Mouse (Mus musculus): ENCODE results near the gene Defb20. TPM values are rescaled to one million over a fixed set of nuclear protein-coding genes. Genes with fewer than 3 reads are reported as not detected.

Gene Defb20
- polyA plus RNA-seq (2014; fragmentation: Illumina TruSeq; extraction: RNeasy Lipid Tissue Mini Kit (QIAGEN cat#74804); ENCODE audit: insufficient read depth, low read depth, low replicate concordance): not detected

GRCm38 (mm10) chr2:152476763-152477162 is at the start of gene Defb20:
Gene Defb20 (plus strand): TSS chr2:152477063.

DNA sequence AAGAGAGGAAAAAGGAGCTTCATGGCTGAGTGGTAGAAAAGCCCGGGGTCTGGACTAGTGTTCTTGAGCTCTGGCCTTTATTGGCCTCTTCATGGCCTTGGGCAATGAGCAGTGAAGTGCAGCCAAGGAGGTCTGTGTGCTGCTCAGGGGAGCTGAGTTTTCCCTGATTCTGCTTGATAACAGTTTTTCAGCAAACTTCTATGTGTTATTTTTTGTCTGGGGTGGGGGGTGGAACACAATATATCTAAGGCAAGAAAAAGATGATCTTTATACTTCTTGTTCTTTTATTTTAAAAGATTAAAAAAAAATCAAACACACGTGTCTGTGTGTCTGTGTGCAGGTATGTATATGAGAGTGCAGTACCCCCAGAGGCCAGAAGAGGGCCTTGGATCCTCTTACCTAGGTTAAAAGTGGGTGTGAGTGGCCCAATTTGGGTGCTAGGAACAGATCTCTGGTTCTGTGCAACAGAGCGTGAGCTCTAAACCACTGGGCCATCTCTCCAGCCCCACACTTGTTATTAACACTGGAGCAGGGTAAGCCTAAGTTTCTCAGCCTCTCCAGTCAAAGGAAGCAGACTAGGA is 12.2 kb upstream of the Defb20 start, which contains the start of gene Defb23:
Defb23 (minus strand) TSS at position 51 of the 581 bp plus-strand sequence.

DNA sequence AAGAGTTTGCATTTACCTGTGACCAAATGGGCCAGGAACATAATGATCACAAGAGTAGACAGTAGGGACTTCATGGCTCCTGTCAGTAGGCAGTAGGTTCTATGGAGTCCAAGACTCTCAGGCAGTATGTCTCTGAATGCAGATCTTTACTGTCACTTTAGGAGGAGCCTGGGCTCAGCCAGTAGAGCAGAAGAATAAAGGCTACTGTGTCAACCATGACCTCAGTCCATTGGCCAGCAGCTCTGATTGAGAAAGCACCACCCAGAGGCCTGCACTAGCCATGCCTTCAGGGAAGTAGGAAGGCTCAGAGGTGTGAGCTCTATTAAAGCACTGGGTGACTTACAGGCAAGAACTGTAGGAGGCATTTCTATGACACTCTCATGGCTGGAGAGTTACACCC is 13.2 kb downstream of the Defb20 start, which contains the start of gene Defb22:
Defb22 (minus strand) TSS at position 101 of the 400 bp plus-strand sequence.

GRCm38 (mm10) chr2:152511592-152511991 is 34.7 kb downstream of the Defb20 start, which contains the start of gene Defb26:
Gene Defb26 (minus strand): TSS chr2:152511692.

DNA sequence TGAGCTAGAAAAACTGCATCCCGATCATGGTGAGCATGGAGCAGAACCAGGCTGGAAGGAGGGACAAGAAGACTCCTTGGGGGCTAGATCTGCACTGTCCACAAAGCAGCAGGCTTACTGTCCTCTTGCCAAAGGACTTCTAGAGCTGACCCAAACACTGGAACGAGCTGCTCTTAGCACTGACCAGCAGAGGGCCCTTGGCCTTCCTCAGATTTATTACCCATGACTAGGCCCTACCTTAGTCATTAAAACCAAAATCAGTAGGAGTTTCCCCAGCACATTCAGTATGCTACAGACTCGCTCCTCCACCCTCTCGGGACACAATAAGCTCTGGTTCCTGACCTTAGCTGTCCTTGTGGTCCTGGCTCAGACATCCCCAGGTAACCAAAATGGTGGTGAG is 41.1 kb downstream of the Defb20 start, which contains the start of gene Defb28:
Defb28 (plus strand) TSS at position 275 of the 400 bp plus-strand sequence.

Other genes starting within 250 kb of the Defb20 start
- 38.9 TPM for gene Tbc1d20, start 183.2 kb upstream of the Defb20 start, polyA plus RNA-seq (2014; fragmentation: Illumina TruSeq; extraction: RNeasy Lipid Tissue Mini Kit (QIAGEN cat#74804); ENCODE audit: insufficient read depth, low read depth, low replicate concordance)
- 61.4 TPM for gene Rbck1, start 144.4 kb upstream of the Defb20 start, polyA plus RNA-seq (2014; fragmentation: Illumina TruSeq; extraction: RNeasy Lipid Tissue Mini Kit (QIAGEN cat#74804); ENCODE audit: insufficient read depth, low read depth, low replicate concordance)
- gene Trib3, start 133.0 kb upstream of the Defb20 start, polyA plus RNA-seq (2014; fragmentation: Illumina TruSeq; extraction: RNeasy Lipid Tissue Mini Kit (QIAGEN cat#74804); ENCODE audit: insufficient read depth, low read depth, low replicate concordance): 4.1 TPM
- not detected for gene Nrsn2, start 100.4 kb upstream of the Defb20 start, polyA plus RNA-seq (2014; fragmentation: Illumina TruSeq; extraction: RNeasy Lipid Tissue Mini Kit (QIAGEN cat#74804); ENCODE audit: insufficient read depth, low read depth, low replicate concordance)
- 1.6 TPM for gene Sox12, start 79.0 kb upstream of the Defb20 start, polyA plus RNA-seq (2014; fragmentation: Illumina TruSeq; extraction: RNeasy Lipid Tissue Mini Kit (QIAGEN cat#74804); ENCODE audit: insufficient read depth, low read depth, low replicate concordance)
- gene Zcchc3, start 62.0 kb upstream of the Defb20 start, polyA plus RNA-seq (2014; fragmentation: Illumina TruSeq; extraction: RNeasy Lipid Tissue Mini Kit (QIAGEN cat#74804); ENCODE audit: insufficient read depth, low read depth, low replicate concordance): 3.9 TPM
- gene 6820408C15Rik, start 61.5 kb upstream of the Defb20 start, polyA plus RNA-seq (2014; fragmentation: Illumina TruSeq; extraction: RNeasy Lipid Tissue Mini Kit (QIAGEN cat#74804); ENCODE audit: insufficient read depth, low read depth, low replicate concordance): 11.0 TPM
- gene Defb23, start 12.4 kb upstream of the Defb20 start, polyA plus RNA-seq (2014; fragmentation: Illumina TruSeq; extraction: RNeasy Lipid Tissue Mini Kit (QIAGEN cat#74804); ENCODE audit: insufficient read depth, low read depth, low replicate concordance): not detected
- gene Defb22, start 13.1 kb downstream of the Defb20 start, polyA plus RNA-seq (2014; fragmentation: Illumina TruSeq; extraction: RNeasy Lipid Tissue Mini Kit (QIAGEN cat#74804); ENCODE audit: insufficient read depth, low read depth, low replicate concordance): not detected
- not detected for gene Defb26, start 34.6 kb downstream of the Defb20 start, polyA plus RNA-seq (2014; fragmentation: Illumina TruSeq; extraction: RNeasy Lipid Tissue Mini Kit (QIAGEN cat#74804); ENCODE audit: insufficient read depth, low read depth, low replicate concordance)
- gene Defb28, start 41.2 kb downstream of the Defb20 start, polyA plus RNA-seq (2014; fragmentation: Illumina TruSeq; extraction: RNeasy Lipid Tissue Mini Kit (QIAGEN cat#74804); ENCODE audit: insufficient read depth, low read depth, low replicate concordance): not detected
- gene Defb29, start 63.0 kb downstream of the Defb20 start, polyA plus RNA-seq (2014; fragmentation: Illumina TruSeq; extraction: RNeasy Lipid Tissue Mini Kit (QIAGEN cat#74804); ENCODE audit: insufficient read depth, low read depth, low replicate concordance): not detected
- gene Gm17416, start 92.3 kb downstream of the Defb20 start, polyA plus RNA-seq (2014; fragmentation: Illumina TruSeq; extraction: RNeasy Lipid Tissue Mini Kit (QIAGEN cat#74804); ENCODE audit: insufficient read depth, low read depth, low replicate concordance): not detected
- not detected for gene Defb21, start 95.7 kb downstream of the Defb20 start, polyA plus RNA-seq (2014; fragmentation: Illumina TruSeq; extraction: RNeasy Lipid Tissue Mini Kit (QIAGEN cat#74804); ENCODE audit: insufficient read depth, low read depth, low replicate concordance)
- gene Defb19, start 103.2 kb downstream of the Defb20 start, polyA plus RNA-seq (2014; fragmentation: Illumina TruSeq; extraction: RNeasy Lipid Tissue Mini Kit (QIAGEN cat#74804); ENCODE audit: insufficient read depth, low read depth, low replicate concordance): not detected
- not detected for gene Defb45, start 122.3 kb downstream of the Defb20 start, polyA plus RNA-seq (2014; fragmentation: Illumina TruSeq; extraction: RNeasy Lipid Tissue Mini Kit (QIAGEN cat#74804); ENCODE audit: insufficient read depth, low read depth, low replicate concordance)
- not detected for gene Defb36, start 127.3 kb downstream of the Defb20 start, polyA plus RNA-seq (2014; fragmentation: Illumina TruSeq; extraction: RNeasy Lipid Tissue Mini Kit (QIAGEN cat#74804); ENCODE audit: insufficient read depth, low read depth, low replicate concordance)
- gene Defb25, start 146.0 kb downstream of the Defb20 start, polyA plus RNA-seq (2014; fragmentation: Illumina TruSeq; extraction: RNeasy Lipid Tissue Mini Kit (QIAGEN cat#74804); ENCODE audit: insufficient read depth, low read depth, low replicate concordance): 2.9 TPM
- gene Rem1, start 149.9 kb downstream of the Defb20 start, polyA plus RNA-seq (2014; fragmentation: Illumina TruSeq; extraction: RNeasy Lipid Tissue Mini Kit (QIAGEN cat#74804); ENCODE audit: insufficient read depth, low read depth, low replicate concordance): 10.7 TPM
- gene H13, start 192.4 kb downstream of the Defb20 start, polyA plus RNA-seq (2014; fragmentation: Illumina TruSeq; extraction: RNeasy Lipid Tissue Mini Kit (QIAGEN cat#74804); ENCODE audit: insufficient read depth, low read depth, low replicate concordance): 64.5 TPM
- gene Mcts2, start 210.0 kb downstream of the Defb20 start, polyA plus RNA-seq (2014; fragmentation: Illumina TruSeq; extraction: RNeasy Lipid Tissue Mini Kit (QIAGEN cat#74804); ENCODE audit: insufficient read depth, low read depth, low replicate concordance): 6.4 TPM